ENCODE assay signal across 31 mouse cellular contexts in the genomic region with DNA sequence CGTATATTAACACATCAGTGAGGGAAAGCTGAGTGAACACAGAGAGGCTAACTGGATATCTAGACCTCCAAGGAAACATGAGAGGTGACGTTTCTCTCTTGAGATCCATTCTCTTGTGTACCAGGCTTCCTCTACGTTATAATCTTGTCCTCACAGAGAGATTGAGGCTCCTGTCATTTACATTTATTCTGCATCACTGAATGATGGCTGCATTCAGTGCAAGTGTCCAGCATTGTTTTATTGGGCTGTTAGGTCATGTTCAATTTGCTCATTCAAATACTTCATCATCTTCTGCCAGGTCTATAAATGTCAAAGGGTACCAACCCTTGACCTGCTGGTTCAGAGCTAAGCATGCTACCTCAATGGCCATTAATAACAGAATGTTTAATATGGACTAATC.
"Had no signal": no experiment of that assay in that cellular context is flagged by ENCODE, and none has a peak within 500 bp of the region (broad histone marks: within the 10 kb centered on the region; RNA-seq: fewer than 3 reads in every experiment).

No protein-coding gene starts in this region.

- H3K4me2 ChIP-seq: limb, embryonic 12.5 days; limb, embryonic 13.5 days; limb, embryonic 15.5 days; liver, embryonic 11.5 days; liver, embryonic 12.5 days; liver, embryonic 13.5 days; liver, embryonic 15.5 days; lung, embryonic 14.5 days; lung, embryonic 15.5 days; midbrain, embryonic 11.5 days; midbrain, embryonic 12.5 days; midbrain, embryonic 13.5 days; midbrain, embryonic 15.5 days had no signal

- H3K4me3 ChIP-seq: limb, embryonic 10.5 days; limb, embryonic 12.5 days; limb, embryonic 13.5 days; limb, embryonic 15.5 days; liver, embryonic 12.5 days; liver, embryonic 13.5 days; liver, embryonic 15.5 days; lung, embryonic 15.5 days; megakaryocyte, embryonic 14.5 days; midbrain, embryonic 10.5 days; midbrain, embryonic 12.5 days; midbrain, embryonic 13.5 days; midbrain, embryonic 15.5 days; myocyte had no signal

- DNase-seq: left cerebral cortex, postnatal 4 days; liver; liver, embryonic 13.5 days; liver, postnatal 0 days; lung, adult 18-20 months; lung, adult 2 months; lung, postnatal 10 days; lung, postnatal 14 days; lung, postnatal 36 days; lung, postnatal 4 days; midbrain, embryonic 14.5 days had no signal

- H3K36me3 ChIP-seq: limb, embryonic 10.5 days; limb, embryonic 12.5 days; limb, embryonic 13.5 days; limb, embryonic 15.5 days; liver, embryonic 12.5 days; liver, embryonic 13.5 days; liver, embryonic 15.5 days; lung, embryonic 15.5 days; midbrain, embryonic 10.5 days; midbrain, embryonic 12.5 days; midbrain, embryonic 13.5 days; midbrain, embryonic 15.5 days had no signal

- H3K4me1 ChIP-seq: limb, embryonic 10.5 days; limb, embryonic 12.5 days; liver, embryonic 12.5 days; liver, embryonic 13.5 days; liver, embryonic 15.5 days; megakaryocyte, embryonic 14.5 days; midbrain, embryonic 10.5 days; midbrain, embryonic 12.5 days; midbrain, embryonic 13.5 days had no signal

- H3K27me3 ChIP-seq: limb, embryonic 12.5 days; limb, embryonic 13.5 days; limb, embryonic 15.5 days; liver, embryonic 12.5 days; liver, embryonic 13.5 days; liver, embryonic 15.5 days; lung, embryonic 15.5 days; megakaryocyte, embryonic 14.5 days; midbrain, embryonic 12.5 days; midbrain, embryonic 13.5 days; midbrain, embryonic 15.5 days had no signal

- H3K9me3 ChIP-seq: limb, embryonic 10.5 days; limb, embryonic 12.5 days; limb, embryonic 15.5 days; liver, embryonic 12.5 days; liver, embryonic 13.5 days; liver, embryonic 15.5 days; lung, embryonic 15.5 days; midbrain, embryonic 10.5 days; midbrain, embryonic 13.5 days; midbrain, embryonic 15.5 days had no signal

- H3K9ac ChIP-seq: limb, embryonic 12.5 days; limb, embryonic 13.5 days; limb, embryonic 15.5 days; liver, embryonic 12.5 days; liver, embryonic 13.5 days; liver, embryonic 14.5 days; liver, embryonic 15.5 days; liver, postnatal 0 days; lung, embryonic 14.5 days; lung, embryonic 15.5 days; midbrain, embryonic 12.5 days; midbrain, embryonic 13.5 days; midbrain, embryonic 15.5 days had no signal

- H3K27ac ChIP-seq: limb, embryonic 10.5 days; limb, embryonic 12.5 days; limb, embryonic 13.5 days; limb, embryonic 15.5 days; liver, embryonic 12.5 days; liver, embryonic 13.5 days; liver, embryonic 14.5 days; liver, embryonic 15.5 days; lung, embryonic 15.5 days; macrophage; midbrain, embryonic 10.5 days; midbrain, embryonic 12.5 days; midbrain, embryonic 13.5 days; midbrain, embryonic 15.5 days had no signal

- ATAC-seq: liver, embryonic 12.5 days; liver, postnatal 0 days; lung, postnatal 0 days; midbrain, embryonic 13.5 days; midbrain, embryonic 15.5 days; midbrain, embryonic 16.5 days had no signal
